Mouse (Mus musculus): ENCODE data around the gene Zfp982.
"Not testable (repeated sequence)": the region's sequence is repeated elsewhere in the genome, so short reads cannot be mapped to it uniquely, and the experiment has no call there.

The Zfp982 gene

GRCm38 (mm10) chr4:147559096-147559495, 66.9 kb downstream of the Zfp982 start:
- not testable (repeated sequence) for DNase-seq (ENCODE audit: extremely low read depth, low read depth)
